Mouse (Mus musculus) lung, embryonic 15.5 days (tissue): Measurements from ENCODE around the gene Foxd1. TPM values are rescaled to one million over a fixed set of nuclear protein-coding genes. Genes with fewer than 3 reads are reported as not detected.
A peak's percentile ranks its signal among the peaks of the same experiment; 100 is the strongest.

ENCODE experiments used
- ATAC-seq: fragments of 200-750 bp; cut with Nextera tagmentation; 2 replicates; pipeline ENCODE4 v1.8.0; 2017; ENCODE audit warnings: moderate number of reproducible peaks, borderline replicate concordance; ENCODE audit not compliant: low FRiP score, low TSS enrichment; ENCODE audit errors: extremely low read depth
- H3K27ac ChIP-seq: fragments of 300-500 bp; sonication (generic); 2 replicates; pipeline ENCODE4 v1.5.1; 2015; ENCODE audit warnings: moderate library complexity, mild to moderate bottlenecking, inconsistent platforms
- H3K27me3 ChIP-seq: fragments of 300-500 bp; sonication (generic); 2 replicates; pipeline ENCODE4 v1.6.1; 2015; ENCODE audit warnings: inconsistent platforms
- H3K36me3 ChIP-seq: fragments of 300-500 bp; sonication (generic); 2 replicates; pipeline ENCODE4 v1.6.1; 2015; ENCODE audit warnings: inconsistent platforms
- H3K4me1 ChIP-seq: fragments of 300-500 bp; sonication (generic); 2 replicates; pipeline ENCODE4 v1.6.1; 2015; ENCODE audit warnings: inconsistent platforms
- H3K4me2 ChIP-seq: fragments of 300-500 bp; sonication (generic); 2 replicates; pipeline ENCODE4 v1.6.1; 2015; ENCODE audit warnings: inconsistent platforms, mild to moderate bottlenecking, moderate library complexity
- H3K4me3 ChIP-seq: fragments of 300-500 bp; sonication (generic); 2 replicates; pipeline ENCODE4 v1.5.1; 2015; ENCODE audit warnings: mild to moderate bottlenecking, inconsistent platforms
- H3K9ac ChIP-seq: fragments of 300-500 bp; sonication (generic); 2 replicates; pipeline ENCODE4 v1.6.1; 2015; ENCODE audit warnings: inconsistent platforms
- H3K9me3 ChIP-seq: fragments of 300-500 bp; sonication (generic); 2 replicates; pipeline ENCODE4 v1.6.1; 2016; ENCODE audit warnings: inconsistent platforms
- WGBS: fragments of 180-500 bp; shearing (Covaris S2); methylation state at CpG from one replicate; pipeline ENCODE4 v1.1.7; 2015; 5-methylcytosine and 5-hydroxymethylcytosine counted together
- polyA plus RNA-seq: library from polyadenylated mRNA; unstranded; fragments of >200 nt; fragmentation: Nextera tagmentation; extraction: Ambion mirVana; gene quantifications from 2 replicates; pipeline ENCODE4 v1.2.1, GENCODE M21; 2015

The Foxd1 gene
- polyA plus RNA-seq, 1 experiment from 2014 or later: 0.04 TPM

GRCm38 (mm10) chr13:98356176-98356972 is 2.3 kb downstream of the Foxd1 start:
- Histone ChIP-seq H3K36me3 (no peaks in the 10 kb centered on the region), H3K4me2 (no peak overlapping the region; the same call in 1 of the 2 replicates), H3K9me3 (no peaks in the 10 kb centered on the region), H3K9ac (no peak overlapping the region), H3K27ac (no peak overlapping the region), H3K27me3 (peaks cover 94% of the 10 kb centered on the region), H3K4me1 (peaks cover 23% of the 10 kb centered on the region), H3K4me3 (no peak overlapping the region)
- no peak for ATAC-seq
- 10% methylated on average over 9 of the region's 9 CpGs for WGBS

GRCm38 (mm10) chr13:98356973-98357425 is 3.0 kb downstream of the Foxd1 start:
- ATAC-seq: no peak
- H3K27me3 ChIP-seq: peaks cover 91% of the 10 kb centered on the region
- no peak overlapping the region for H3K9ac ChIP-seq
- WGBS: 16% methylated on average over 6 of the region's 6 CpGs
- H3K9me3 ChIP-seq: no peaks in the 10 kb centered on the region
- H3K4me2 ChIP-seq: no peak overlapping the region
- H3K4me1 ChIP-seq: peaks cover 23% of the 10 kb centered on the region
- no peak overlapping the region for H3K4me3 ChIP-seq
- no peak overlapping the region for H3K27ac ChIP-seq
- H3K36me3 ChIP-seq: no peaks in the 10 kb centered on the region

GRCm38 (mm10) chr13:98357433-98358423 is 3.7 kb downstream of the Foxd1 start:
- Histone ChIP-seq H3K9ac (no peak overlapping the region), H3K4me1 (peaks cover 23% of the 10 kb centered on the region), H3K4me2 (no peak overlapping the region), H3K36me3 (no peaks in the 10 kb centered on the region), H3K27me3 (peaks cover 91% of the 10 kb centered on the region), H3K27ac (no peak overlapping the region), H3K4me3 (no peak overlapping the region), H3K9me3 (no peaks in the 10 kb centered on the region)
- no peak for ATAC-seq
- WGBS: 8% methylated on average over 18 of the region's 18 CpGs

- H3K27ac ChIP-seq: no peak overlapping the region
- no peak overlapping the region for H3K4me2 ChIP-seq
- no peak overlapping the region for H3K4me3 ChIP-seq
- no peaks in the 10 kb centered on the region for H3K9me3 ChIP-seq
- no peak overlapping the region for H3K9ac ChIP-seq
- 13% methylated on average over 23 of the region's 23 CpGs for whole genome bisulfite sequencing
- ATAC-seq: no peak
- no peaks in the 10 kb centered on the region for H3K36me3 ChIP-seq
- H3K4me1 ChIP-seq: peaks cover 23% of the 10 kb centered on the region
- peaks cover 92% of the 10 kb centered on the region for H3K27me3 ChIP-seq
These were observed 4.6 kb downstream of the Foxd1 start for GRCm38 (mm10) chr13:98358424-98359181.

GRCm38 (mm10) chr13:98359337-98359736 is 5.3 kb downstream of the Foxd1 start:
- Histone ChIP-seq H3K9ac (no peak overlapping the region), H3K36me3 (no peaks in the 10 kb centered on the region), H3K4me1 (peaks cover 16% of the 10 kb centered on the region), H3K4me3 (no peak overlapping the region), H3K27me3 (peaks cover 90% of the 10 kb centered on the region), H3K27ac (no peak overlapping the region), H3K4me2 (no peak overlapping the region), H3K9me3 (no peaks in the 10 kb centered on the region)
- no peak for ATAC-seq
- 3% methylated on average over 6 of the region's 8 CpGs for WGBS

- H3K27me3 ChIP-seq: peaks cover 89% of the 10 kb centered on the region
- no peaks in the 10 kb centered on the region for H3K9me3 ChIP-seq
- no peak for ATAC-seq
- no peaks in the 10 kb centered on the region for H3K36me3 ChIP-seq
- no peak overlapping the region for H3K4me2 ChIP-seq
- H3K4me1 ChIP-seq: peaks cover 6% of the 10 kb centered on the region; the same call in 1 of the 2 replicates
- H3K9ac ChIP-seq: no peak overlapping the region
- H3K4me3 ChIP-seq: no peak overlapping the region
- WGBS: 5% methylated on average over 6 of the region's 6 CpGs
- H3K27ac ChIP-seq: no peak overlapping the region
These were observed 6.3 kb downstream of the Foxd1 start for GRCm38 (mm10) chr13:98360391-98360790.

- no peak for ATAC-seq
- Histone ChIP-seq H3K9me3 (no peaks in the 10 kb centered on the region), H3K27me3 (peaks cover 88% of the 10 kb centered on the region), H3K4me3 (no peak overlapping the region), H3K9ac (no peak overlapping the region), H3K27ac (no peak overlapping the region), H3K4me2 (no peak overlapping the region), H3K4me1 (peaks cover 6% of the 10 kb centered on the region), H3K36me3 (no peaks in the 10 kb centered on the region)
- WGBS: 23% methylated on average over 5 of the region's 5 CpGs
These were observed 7.1 kb downstream of the Foxd1 start for GRCm38 (mm10) chr13:98361161-98361560.

GRCm38 (mm10) chr13:98363046-98363445 is 9.0 kb downstream of the Foxd1 start:
- Histone ChIP-seq H3K27me3 (peaks cover 92% of the 10 kb centered on the region), H3K9ac (no peak overlapping the region)

GRCm38 (mm10) chr13:98365081-98365480 is 11.0 kb downstream of the Foxd1 start:
- 8% methylated on average over 8 of the region's 8 CpGs for WGBS
- H3K4me3 ChIP-seq: no peak overlapping the region
- no peak overlapping the region for H3K9ac ChIP-seq
- no peak overlapping the region for H3K27ac ChIP-seq
- peaks cover 16% of the 10 kb centered on the region for H3K4me1 ChIP-seq
- H3K9me3 ChIP-seq: no peaks in the 10 kb centered on the region
- H3K36me3 ChIP-seq: no peaks in the 10 kb centered on the region
- no peak overlapping the region for H3K4me2 ChIP-seq
- peaks cover 93% of the 10 kb centered on the region for H3K27me3 ChIP-seq
- no peak for ATAC-seq

More at GRCm38 (mm10) chr13:98363046-98363445, 9.0 kb downstream of the Foxd1 start:
- Histone ChIP-seq H3K4me1 (peaks cover 16% of the 10 kb centered on the region), H3K9me3 (no peaks in the 10 kb centered on the region), H3K4me2 (no peak overlapping the region), H3K36me3 (no peaks in the 10 kb centered on the region), H3K27ac (no peak overlapping the region), H3K4me3 (no peak overlapping the region)
- 22% methylated on average over 4 of the region's 4 CpGs for WGBS
- no peak for ATAC-seq

GRCm38 (mm10) chr13:98365766-98366421 is 11.9 kb downstream of the Foxd1 start:
- H3K27me3 ChIP-seq: peaks cover 91% of the 10 kb centered on the region
- no peak overlapping the region for H3K27ac ChIP-seq
- no peaks in the 10 kb centered on the region for H3K9me3 ChIP-seq
- peak overlapping the region; percentile 47 for H3K4me2 ChIP-seq
- no peaks in the 10 kb centered on the region for H3K36me3 ChIP-seq
- H3K4me1 ChIP-seq: peaks cover 16% of the 10 kb centered on the region
- WGBS: under 1% methylated on average over 52 of the region's 52 CpGs
- ATAC-seq: 0 out of 2 replicates have a peak, but pooled peaks have one; percentile 42
- no peak overlapping the region for H3K9ac ChIP-seq
- H3K4me3 ChIP-seq: peak overlapping the region; percentile 27
